Mouse (Mus musculus): ENCODE measurements around the gene Rapgef6. TPM values are rescaled to one million over a fixed set of nuclear protein-coding genes. Genes with fewer than 3 reads are reported as not detected.

The Rapgef6 gene
- polyA plus RNA-seq, 1 experiment: 36.7 TPM

- no peaks in the 10 kb centered on the region for H3K27me3 ChIP-seq (ENCODE audit: control insufficient read depth, insufficient read depth, low read length, poor library complexity, severe bottlenecking)
- H3K9ac ChIP-seq (ENCODE audit: low read depth, poor library complexity, severe bottlenecking): no peak overlapping the region
- no peak for TF ChIP-seq EP300 (IDR thresholded peaks at IDR 0.05; ENCODE audit: insufficient read depth, low read depth, low read length)
- TF ChIP-seq POLR2A (IDR thresholded peaks at IDR 0.05; ENCODE audit: insufficient read depth, low read length): no peak
- TF ChIP-seq CTCF (IDR thresholded peaks at IDR 0.05; ENCODE audit: low read depth, low read length): no peak
- H3K27ac ChIP-seq (ENCODE audit: insufficient read depth, low read length): no peak overlapping the region
- H3K9me3 ChIP-seq (replicated peaks; ENCODE audit: control insufficient read depth, insufficient read depth, low read length, poor library complexity, severe bottlenecking): no peaks in the 10 kb centered on the region
- no peak overlapping the region for H3K4me3 ChIP-seq (ENCODE audit: low read depth, low read length)
- no peaks in the 10 kb centered on the region for H3K36me3 ChIP-seq (ENCODE audit: control insufficient read depth, insufficient read depth, low read length, poor library complexity, severe bottlenecking)
- H3K4me1 ChIP-seq (ENCODE audit: control insufficient read depth, insufficient read depth, low read length): no peaks in the 10 kb centered on the region
Measured at GRCm38 (mm10) chr11:54604415-54604814, 81.8 kb downstream of the Rapgef6 start.

DNA sequence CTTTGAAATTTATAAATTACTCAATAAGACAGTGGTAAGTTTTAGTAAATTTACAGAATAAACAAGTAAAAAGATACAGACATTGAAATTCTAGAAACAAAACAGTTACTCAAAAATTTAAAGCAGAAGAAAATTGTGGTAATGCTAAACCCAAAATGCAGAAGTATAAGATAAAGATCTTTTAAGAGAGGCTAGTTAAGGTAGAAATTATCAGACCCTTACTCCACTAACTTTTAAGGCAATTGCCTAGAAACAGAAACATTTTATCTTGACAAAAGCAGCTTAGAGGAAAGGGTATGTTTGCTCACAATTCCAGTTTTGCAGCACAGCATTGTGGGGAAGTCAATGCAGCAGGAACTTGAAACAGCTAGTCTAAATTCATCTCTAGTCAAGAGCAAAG lies 91.0 kb downstream of the Rapgef6 start:
- no peaks in the 10 kb centered on the region for H3K27me3 ChIP-seq (ENCODE audit: control insufficient read depth, insufficient read depth, low read length, poor library complexity, severe bottlenecking)
- no peaks in the 10 kb centered on the region for H3K4me1 ChIP-seq (ENCODE audit: control insufficient read depth, insufficient read depth, low read length)
- no peaks in the 10 kb centered on the region for H3K36me3 ChIP-seq (ENCODE audit: control insufficient read depth, insufficient read depth, low read length, poor library complexity, severe bottlenecking)
- no peaks in the 10 kb centered on the region for H3K9me3 ChIP-seq (replicated peaks; ENCODE audit: control insufficient read depth, insufficient read depth, low read length, poor library complexity, severe bottlenecking)
- H3K4me3 ChIP-seq (ENCODE audit: low read depth, low read length): no peak overlapping the region
- no peak overlapping the region for H3K9ac ChIP-seq (ENCODE audit: low read depth, poor library complexity, severe bottlenecking)
- TF ChIP-seq EP300 (IDR thresholded peaks at IDR 0.05; ENCODE audit: insufficient read depth, low read depth, low read length) (no peak), CTCF (IDR thresholded peaks at IDR 0.05; ENCODE audit: low read depth, low read length) (no peak), POLR2A (IDR thresholded peaks at IDR 0.05; ENCODE audit: insufficient read depth, low read length) (no peak)
- no peak overlapping the region for H3K27ac ChIP-seq (ENCODE audit: insufficient read depth, low read length)

DNA sequence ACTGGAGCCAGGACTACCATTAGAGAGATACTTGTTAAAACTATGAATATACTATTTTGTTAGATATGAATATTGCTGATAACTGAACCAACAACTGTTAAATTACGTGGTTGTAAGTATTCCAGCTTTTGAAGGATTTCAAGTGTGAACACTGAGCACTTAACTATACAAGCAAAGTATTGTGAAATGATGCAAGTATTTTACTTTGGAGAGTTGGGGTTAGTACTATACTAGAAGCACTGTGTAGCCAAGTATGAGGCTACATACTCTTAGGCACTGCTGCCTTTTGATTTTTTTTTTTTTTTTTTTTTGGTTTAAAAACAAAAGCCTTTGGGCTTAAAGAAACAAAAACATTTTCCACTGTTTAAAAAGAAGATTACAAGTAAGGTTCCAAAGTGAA lies 91.9 kb downstream of the Rapgef6 start:
- H3K4me1 ChIP-seq (ENCODE audit: control insufficient read depth, insufficient read depth, low read length): no peaks in the 10 kb centered on the region
- H3K27ac ChIP-seq (ENCODE audit: insufficient read depth, low read length): no peak overlapping the region
- TF ChIP-seq CTCF (IDR thresholded peaks at IDR 0.05; ENCODE audit: low read depth, low read length) (no peak), EP300 (IDR thresholded peaks at IDR 0.05; ENCODE audit: insufficient read depth, low read depth, low read length) (no peak), POLR2A (IDR thresholded peaks at IDR 0.05; ENCODE audit: insufficient read depth, low read length) (no peak)
- no peaks in the 10 kb centered on the region for H3K9me3 ChIP-seq (replicated peaks; ENCODE audit: control insufficient read depth, insufficient read depth, low read length, poor library complexity, severe bottlenecking)
- H3K4me3 ChIP-seq (ENCODE audit: low read depth, low read length): no peak overlapping the region
- no peak overlapping the region for H3K9ac ChIP-seq (ENCODE audit: low read depth, poor library complexity, severe bottlenecking)
- H3K36me3 ChIP-seq (ENCODE audit: control insufficient read depth, insufficient read depth, low read length, poor library complexity, severe bottlenecking): no peaks in the 10 kb centered on the region
- no peaks in the 10 kb centered on the region for H3K27me3 ChIP-seq (ENCODE audit: control insufficient read depth, insufficient read depth, low read length, poor library complexity, severe bottlenecking)

- Histone ChIP-seq H3K9ac (ENCODE audit: low read depth, poor library complexity, severe bottlenecking) (no peak overlapping the region), H3K9me3 (replicated peaks; ENCODE audit: control insufficient read depth, insufficient read depth, low read length, poor library complexity, severe bottlenecking) (no peaks in the 10 kb centered on the region), H3K27me3 (ENCODE audit: control insufficient read depth, insufficient read depth, low read length, poor library complexity, severe bottlenecking) (no peaks in the 10 kb centered on the region), H3K27ac (ENCODE audit: insufficient read depth, low read length) (no peak overlapping the region), H3K4me3 (ENCODE audit: low read depth, low read length) (no peak overlapping the region), H3K36me3 (ENCODE audit: control insufficient read depth, insufficient read depth, low read length, poor library complexity, severe bottlenecking) (peaks cover 3% of the 10 kb centered on the region; the same call in 1 of the 2 replicates), H3K4me1 (ENCODE audit: control insufficient read depth, insufficient read depth, low read length) (no peaks in the 10 kb centered on the region)
- TF ChIP-seq CTCF (IDR thresholded peaks at IDR 0.05; ENCODE audit: low read depth, low read length) (no peak), POLR2A (IDR thresholded peaks at IDR 0.05; ENCODE audit: insufficient read depth, low read length) (no peak)
Measured at GRCm38 (mm10) chr11:54618841-54619240, 96.2 kb downstream of the Rapgef6 start.

- Histone ChIP-seq H3K9ac (ENCODE audit: low read depth, poor library complexity, severe bottlenecking) (no peak overlapping the region), H3K27me3 (ENCODE audit: control insufficient read depth, insufficient read depth, low read length, poor library complexity, severe bottlenecking) (no peaks in the 10 kb centered on the region), H3K27ac (ENCODE audit: insufficient read depth, low read length) (no peak overlapping the region), H3K36me3 (ENCODE audit: control insufficient read depth, insufficient read depth, low read length, poor library complexity, severe bottlenecking) (peaks cover 3% of the 10 kb centered on the region; the same call in 1 of the 2 replicates), H3K9me3 (replicated peaks; ENCODE audit: control insufficient read depth, insufficient read depth, low read length, poor library complexity, severe bottlenecking) (no peaks in the 10 kb centered on the region), H3K4me1 (ENCODE audit: control insufficient read depth, insufficient read depth, low read length) (no peaks in the 10 kb centered on the region), H3K4me3 (ENCODE audit: low read depth, low read length) (no peak overlapping the region)
- no peak for TF ChIP-seq CTCF (IDR thresholded peaks at IDR 0.05; ENCODE audit: low read depth, low read length)
- TF ChIP-seq EP300 (IDR thresholded peaks at IDR 0.05; ENCODE audit: insufficient read depth, low read depth, low read length): no peak
- TF ChIP-seq POLR2A (IDR thresholded peaks at IDR 0.05; ENCODE audit: insufficient read depth, low read length): no peak
Measured at GRCm38 (mm10) chr11:54621725-54622124, 99.1 kb downstream of the Rapgef6 start.

GRCm38 (mm10) chr11:54626905-54627304 lies 104.3 kb downstream of the Rapgef6 start:
- Histone ChIP-seq H3K36me3 (ENCODE audit: control insufficient read depth, insufficient read depth, low read length, poor library complexity, severe bottlenecking) (no peaks in the 10 kb centered on the region; the same call in none of the 2 replicates), H3K27ac (ENCODE audit: insufficient read depth, low read length) (no peak overlapping the region), H3K4me1 (ENCODE audit: control insufficient read depth, insufficient read depth, low read length) (no peaks in the 10 kb centered on the region), H3K9me3 (replicated peaks; ENCODE audit: control insufficient read depth, insufficient read depth, low read length, poor library complexity, severe bottlenecking) (no peaks in the 10 kb centered on the region), H3K27me3 (ENCODE audit: control insufficient read depth, insufficient read depth, low read length, poor library complexity, severe bottlenecking) (no peaks in the 10 kb centered on the region), H3K9ac (ENCODE audit: low read depth, poor library complexity, severe bottlenecking) (no peak overlapping the region), H3K4me3 (ENCODE audit: low read depth, low read length) (no peak overlapping the region)
- TF ChIP-seq POLR2A (IDR thresholded peaks at IDR 0.05; ENCODE audit: insufficient read depth, low read length): no peak
- no peak for TF ChIP-seq CTCF (IDR thresholded peaks at IDR 0.05; ENCODE audit: low read depth, low read length)
- TF ChIP-seq EP300 (IDR thresholded peaks at IDR 0.05; ENCODE audit: insufficient read depth, low read depth, low read length): no peak

Data from ES-Bruce4 (cell line).